Mouse (Mus musculus) heart, adult 2 months (tissue): ENCODE measurements at regions not wholly inside any gene's neighbourhood (a gene's known extent, or its start where the extent isn't known, plus 50 kb on each side); places are given as distances from the start of the nearest gene placed in this dataset.

Source experiments
- DNase-seq, 2 experiments: peaks; one replicate each; pipeline ENCODE4 v3.0.0; 2021
- H3K27ac ChIP-seq: fragments of 200-600 bp; 2 replicates; pipeline ENCODE4 v1.8.1; 2022
- H3K27me3 ChIP-seq: fragments of 200-500 bp; 2 replicates; pipeline ENCODE4 v1.6.1; 2012; ENCODE audit warnings: mild to moderate bottlenecking, low read length, inconsistent platforms, mixed read lengths; ENCODE audit not compliant: control insufficient read depth, insufficient read depth
- H3K36me3 ChIP-seq: fragments of 200-500 bp; 2 replicates; pipeline ENCODE4 v1.6.1; 2012; ENCODE audit warnings: low read length, inconsistent platforms; ENCODE audit not compliant: control insufficient read depth, insufficient read depth
- H3K4me1 ChIP-seq: fragments of 200-500 bp; 2 replicates; pipeline ENCODE4 v1.6.1; 2011; ENCODE audit warnings: low read length; ENCODE audit not compliant: control insufficient read depth, insufficient read depth
- H3K4me3 ChIP-seq: fragments of 200-600 bp; 2 replicates; pipeline ENCODE4 v1.8.1; 2022
- H3K79me2 ChIP-seq: fragments of 200-500 bp; replicated peaks from 2 replicates; pipeline ENCODE4 v1.6.1; 2012; ENCODE audit warnings: mild to moderate bottlenecking, inconsistent platforms, low read length, moderate library complexity, mixed read lengths; ENCODE audit not compliant: control insufficient read depth, insufficient read depth
- H3K9ac ChIP-seq: fragments of 200-500 bp; 2 replicates; pipeline ENCODE4 v1.6.1; 2012; ENCODE audit warnings: low read depth, mild to moderate bottlenecking, control low read depth, inconsistent platforms, low read length, mixed read lengths
- CTCF ChIP-seq: fragments of 200-600 bp; IDR thresholded peaks from 2 replicates; pipeline ENCODE4 v1.8.1; 2022; ENCODE audit warnings: antibody characterized with exemption, mild to moderate bottlenecking, moderate library complexity
- EP300 ChIP-seq: fragments of 200-500 bp; IDR thresholded peaks from 2 replicates; pipeline ENCODE4 v1.6.1; 2011; ENCODE audit warnings: low read depth, low read length, control low read depth; ENCODE audit not compliant: insufficient read depth
- POLR2A ChIP-seq: fragments of 200-500 bp; IDR thresholded peaks from 2 replicates; pipeline ENCODE4 v1.6.1; 2011; ENCODE audit warnings: mild to moderate bottlenecking, low read depth, low read length, control low read depth; ENCODE audit not compliant: insufficient read depth
- WGBS: fragments of 180-500 bp; shearing (Covaris S2); methylation state at CpG from one replicate; pipeline ENCODE4 v1.1.7; 2018; 5-methylcytosine and 5-hydroxymethylcytosine counted together
- intact Hi-C: fragments of 180-260 bp; cut with DNase I; formaldehyde crosslinking; loops from one replicate; pipeline ENCODE4 v1.15.1; 2025

GRCm38 (mm10) chr5:50779138-50779537 lies 720.3 kb upstream of the Adgra3 start:
- Histone ChIP-seq H3K4me3 (no peak overlapping the region), H3K79me2 (no peaks in the 10 kb centered on the region), H3K4me1 (no peaks in the 10 kb centered on the region), H3K9ac (no peak overlapping the region), H3K36me3 (no peaks in the 10 kb centered on the region), H3K27me3 (no peaks in the 10 kb centered on the region), H3K27ac (no peak overlapping the region)
- intact Hi-C loops: no loop called here
- TF ChIP-seq POLR2A (no peak), CTCF (0 out of 2 replicates have a peak, but pooled peaks have one; percentile 24)
- no peak for DNase-seq
- WGBS: 51% methylated on average over 3 of the region's 3 CpGs

DNA sequence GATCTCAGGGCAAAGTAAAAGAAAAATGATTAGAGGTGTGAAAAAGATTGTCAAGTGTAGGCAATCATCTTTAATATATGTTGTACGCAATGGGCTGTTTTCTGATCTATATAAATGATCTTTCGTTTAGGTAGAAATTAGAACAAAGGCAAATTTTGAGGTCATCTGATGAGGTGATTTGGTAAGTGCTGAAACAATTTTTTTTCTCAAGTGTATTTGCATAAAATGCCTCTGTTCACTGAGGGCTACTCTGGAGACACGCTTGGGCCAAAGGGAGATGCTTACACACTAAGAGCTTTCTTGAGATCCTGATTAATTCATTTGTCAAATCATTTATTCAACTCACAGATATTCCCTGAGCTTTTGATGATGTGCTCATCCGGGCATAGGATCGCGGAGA lies 719.4 kb upstream of the Adgra3 start:
- WGBS: 87% methylated on average over 6 of the region's 6 CpGs

DNA sequence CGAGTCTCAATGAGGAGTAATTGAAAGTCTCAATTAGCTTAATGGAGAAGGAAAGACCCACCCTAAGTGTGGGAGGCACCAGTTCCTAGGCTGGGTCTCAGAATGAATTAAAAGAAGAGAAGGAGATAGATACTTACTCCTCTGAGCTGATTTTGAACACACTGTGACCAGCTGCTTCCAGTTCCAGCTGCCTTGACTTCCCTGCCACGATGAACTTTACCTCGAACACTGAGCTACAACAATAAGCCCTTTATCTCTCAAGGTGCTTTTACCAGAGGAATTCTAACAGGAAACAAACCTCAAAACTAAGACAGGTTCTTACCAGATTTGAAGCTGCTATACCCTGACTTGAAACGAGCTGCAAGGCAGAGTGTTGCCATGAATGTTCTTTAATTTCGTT lies 703.5 kb upstream of the Adgra3 start:
- H3K27ac ChIP-seq: no peak overlapping the region
- no peaks in the 10 kb centered on the region for H3K36me3 ChIP-seq
- H3K79me2 ChIP-seq: no peaks in the 10 kb centered on the region
- no peak overlapping the region for H3K9ac ChIP-seq
- TF ChIP-seq CTCF (no peak), POLR2A (no peak)
- WGBS: 70% methylated on average over 5 of the region's 5 CpGs
- intact Hi-C loops: no loop called here
- H3K27me3 ChIP-seq: no peaks in the 10 kb centered on the region
- H3K4me1 ChIP-seq: no peaks in the 10 kb centered on the region
- DNase-seq: no peak
- H3K4me3 ChIP-seq: no peak overlapping the region

More for the DNA sequence above, 719.4 kb upstream of the Adgra3 start:
- H3K27ac ChIP-seq: no peak overlapping the region
- H3K4me3 ChIP-seq: no peak overlapping the region
- no peaks in the 10 kb centered on the region for H3K36me3 ChIP-seq
- DNase-seq: no peak
- intact Hi-C loops: no loop called here
- H3K9ac ChIP-seq: no peak overlapping the region
- H3K27me3 ChIP-seq: no peaks in the 10 kb centered on the region
- no peaks in the 10 kb centered on the region for H3K4me1 ChIP-seq
- no peaks in the 10 kb centered on the region for H3K79me2 ChIP-seq
- TF ChIP-seq EP300 (no peak), CTCF (no peak), POLR2A (no peak)

- no peak for TF ChIP-seq EP300
- Histone ChIP-seq H3K9ac (no peak overlapping the region), H3K27me3 (no peaks in the 10 kb centered on the region), H3K4me3 (no peak overlapping the region), H3K36me3 (no peaks in the 10 kb centered on the region), H3K79me2 (no peaks in the 10 kb centered on the region), H3K27ac (no peak overlapping the region), H3K4me1 (no peaks in the 10 kb centered on the region)
- DNase-seq: no peak
- WGBS: 74% methylated on average over 3 of the region's 3 CpGs
- intact Hi-C loops: no loop called here
Measured at GRCm38 (mm10) chr5:50760386-50760785, 701.6 kb upstream of the Adgra3 start.

DNA sequence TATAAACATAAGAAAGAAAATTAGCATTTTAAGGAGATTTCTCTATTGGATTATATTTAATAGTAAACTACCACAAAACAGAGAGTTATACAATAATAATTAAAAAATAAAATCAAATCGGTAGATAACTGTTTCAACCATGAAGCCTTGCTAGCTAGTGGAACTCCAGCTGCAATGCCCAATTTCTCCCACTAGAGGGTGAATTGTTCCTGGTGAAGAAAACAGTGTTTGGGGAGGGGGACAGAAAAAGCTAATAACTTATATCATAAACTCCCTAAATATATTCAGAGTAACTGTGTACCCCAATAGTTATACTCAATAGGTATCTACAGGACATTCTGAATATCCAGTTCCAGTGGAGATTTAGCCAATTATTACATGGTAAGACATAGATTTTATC lies 694.0 kb upstream of the Adgra3 start:
- Histone ChIP-seq H3K4me1 (no peaks in the 10 kb centered on the region), H3K79me2 (no peaks in the 10 kb centered on the region), H3K4me3 (no peak overlapping the region), H3K9ac (no peak overlapping the region), H3K27ac (no peak overlapping the region), H3K27me3 (no peaks in the 10 kb centered on the region), H3K36me3 (no peaks in the 10 kb centered on the region)
- no peak for DNase-seq
- 58% methylated on average over 1 of the region's 1 CpGs for WGBS
- intact Hi-C loops: loop anchor here (5.0 kb wide), 1 partner anchor 1315 kb away; no protein-coding TSS in a partner anchor
- no peak for TF ChIP-seq EP300
- TF ChIP-seq CTCF: peak; percentile 76
- TF ChIP-seq POLR2A: no peak

GRCm38 (mm10) chr5:50751358-50751757 lies 692.6 kb upstream of the Adgra3 start:
- TF ChIP-seq CTCF: no peak
- no peak for TF ChIP-seq EP300
- TF ChIP-seq POLR2A: no peak
- H3K9ac ChIP-seq: no peak overlapping the region
- no peaks in the 10 kb centered on the region for H3K79me2 ChIP-seq
- H3K4me1 ChIP-seq: no peaks in the 10 kb centered on the region
- no peak overlapping the region for H3K27ac ChIP-seq
- DNase-seq: no peak
- no peak overlapping the region for H3K4me3 ChIP-seq
- no peaks in the 10 kb centered on the region for H3K27me3 ChIP-seq
- WGBS: 70% methylated on average over 3 of the region's 3 CpGs
- no peaks in the 10 kb centered on the region for H3K36me3 ChIP-seq
- intact Hi-C loops: loop anchor here (5.0 kb wide), 1 partner anchor 1316 kb away; no protein-coding TSS in a partner anchor

GRCm38 (mm10) chr5:50743030-50743429 lies 684.2 kb upstream of the Adgra3 start:
- Histone ChIP-seq H3K27me3 (no peaks in the 10 kb centered on the region), H3K9ac (no peak overlapping the region), H3K4me3 (no peak overlapping the region), H3K4me1 (no peaks in the 10 kb centered on the region), H3K79me2 (no peaks in the 10 kb centered on the region), H3K27ac (no peak overlapping the region), H3K36me3 (no peaks in the 10 kb centered on the region)
- intact Hi-C loops: no loop called here
- TF ChIP-seq POLR2A: no peak
- no peak for TF ChIP-seq EP300
- TF ChIP-seq CTCF: no peak
- no peak for DNase-seq
- WGBS: 71% methylated on average over 5 of the region's 5 CpGs
